Comparison of ENCODE assay signal across 9 mouse cellular contexts in genomic region chr19:27581362-27582110, GRCm38 (mm10).
DNase-seq lines count a peak whose midpoint lies in the region; ATAC-seq lines count a peak whose summit lies in the region.
"Had no signal": no experiment of that assay in that cellular context is flagged by ENCODE, and none has a peak within 500 bp of the region (broad histone marks: within the 10 kb centered on the region; RNA-seq: fewer than 3 reads in every experiment).

No protein-coding gene starts in this region.

- DNase-seq in heart, adult 9 months (ENCODE audit: low spot score in 2 of 2) = no peak
- DNase-seq in midbrain, embryonic 14.5 days = peak; percentile 58
- DNase-seq in midbrain, embryonic 10.5 days (ENCODE audit: low spot score) = no peak
- peak; percentile 91 for DNase-seq in forebrain, embryonic 14.5 days (ENCODE audit: low spot score)
- DNase-seq in lung, postnatal 4 days = peak; percentile 44 to 78
- DNase-seq in left cerebral cortex, adult 8-10 months (ENCODE audit: low spot score in 2 of 2) = no peak
- DNase-seq in urinary bladder, adult 2 months (ENCODE audit: low spot score) = no peak
- DNase-seq: right cerebral cortex, adult 18-20 months had no signal

- H3K4me3 ChIP-seq in heart, embryonic 14.5 days (ENCODE audit: control insufficient read depth in 1 of 2, insufficient read depth in 1 of 2, low read depth in 1 of 2, low read length in 2 of 2) = 0 out of 4 replicates have a peak overlapping the region, but pooled peaks of 1 of the 2 experiments have one; percentile 0
- no peak overlapping the region for H3K4me3 ChIP-seq in midbrain, embryonic 14.5 days (replicated peaks; ENCODE audit: low read depth, low read length)
- H3K4me3 ChIP-seq in midbrain, embryonic 10.5 days = no peak overlapping the region
- H3K4me3 ChIP-seq in forebrain, embryonic 14.5 days (ENCODE audit: low read depth, low read length) = no peak overlapping the region

- H3K9me3 ChIP-seq in heart, embryonic 14.5 days (ENCODE audit: control insufficient read depth, low read length) = no peaks in the 10 kb centered on the region
- H3K9me3 ChIP-seq in midbrain, embryonic 14.5 days (ENCODE audit: control insufficient read depth, low read length) = no peaks in the 10 kb centered on the region
- no peaks in the 10 kb centered on the region for H3K9me3 ChIP-seq in midbrain, embryonic 10.5 days (replicated peaks)
- no peaks in the 10 kb centered on the region for H3K9me3 ChIP-seq in forebrain, embryonic 14.5 days (replicated peaks; ENCODE audit: control insufficient read depth, low read length)

- H3K27me3 ChIP-seq in heart, embryonic 14.5 days (ENCODE audit: control insufficient read depth, insufficient read depth, low read length) = no peaks in the 10 kb centered on the region
- H3K27me3 ChIP-seq in midbrain, embryonic 14.5 days (ENCODE audit: control insufficient read depth, insufficient read depth, low read length) = no peaks in the 10 kb centered on the region
- no peaks in the 10 kb centered on the region for H3K27me3 ChIP-seq in midbrain, embryonic 10.5 days (ENCODE audit: low read depth, poor library complexity, severe bottlenecking)
- H3K27me3 ChIP-seq in forebrain, embryonic 14.5 days (replicated peaks; ENCODE audit: control insufficient read depth, insufficient read depth, low read length) = no peaks in the 10 kb centered on the region

- peak overlapping the region; percentile 55 for H3K4me2 ChIP-seq in heart, embryonic 14.5 days (ENCODE audit: low read length)
- no peak overlapping the region for H3K4me2 ChIP-seq in midbrain, embryonic 14.5 days (ENCODE audit: low read length)
- peak overlapping the region; percentile 8; the same call in 1 of the 2 replicates for H3K4me2 ChIP-seq in forebrain, embryonic 14.5 days (ENCODE audit: low read length)

- no peak; the same call in 1 of the 2 replicates for ATAC-seq in heart, embryonic 14.5 days (ENCODE audit: insufficient number of reproducible peaks, insufficient read depth, low FRiP score, low read depth)
- peak; percentile 50; the same call in 1 of the 2 replicates for ATAC-seq in midbrain, embryonic 14.5 days (ENCODE audit: low FRiP score, low TSS enrichment)
- peak; percentile 98 for ATAC-seq in forebrain, embryonic 14.5 days

- 13% methylated on average over 6 of the region's 6 CpGs for WGBS in heart, embryonic 14.5 days
- WGBS in midbrain, embryonic 14.5 days = 44% methylated on average over 6 of the region's 6 CpGs
- 70% methylated on average over 6 of the region's 6 CpGs for WGBS in midbrain, embryonic 10.5 days
- 11% methylated on average over 6 of the region's 6 CpGs for WGBS in forebrain, embryonic 14.5 days

- H3K36me3 ChIP-seq in heart, embryonic 14.5 days (ENCODE audit: control insufficient read depth, insufficient read depth, low read length) = no peaks in the 10 kb centered on the region
- H3K36me3 ChIP-seq in midbrain, embryonic 14.5 days (ENCODE audit: control insufficient read depth, insufficient read depth, low read length) = no peaks in the 10 kb centered on the region
- H3K36me3 ChIP-seq in midbrain, embryonic 10.5 days = no peaks in the 10 kb centered on the region
- H3K36me3 ChIP-seq in forebrain, embryonic 14.5 days (ENCODE audit: control insufficient read depth, insufficient read depth, low read length) = no peaks in the 10 kb centered on the region

- H3K27ac ChIP-seq in heart, embryonic 14.5 days (replicated peaks in 1 of 2; ENCODE audit: control insufficient read depth in 1 of 2, insufficient read depth in 1 of 2, low read depth in 2 of 2, low read length in 2 of 2) = peak overlapping the region; percentile 6 to 65
- 0 out of 2 replicates have a peak overlapping the region, but pooled peaks have one; percentile 2 for H3K27ac ChIP-seq in midbrain, embryonic 14.5 days (replicated peaks; ENCODE audit: low read depth, low read length)
- no peak overlapping the region for H3K27ac ChIP-seq in midbrain, embryonic 10.5 days (replicated peaks)
- H3K27ac ChIP-seq in forebrain, embryonic 14.5 days (ENCODE audit: low read depth, low read length) = 0 out of 2 replicates have a peak overlapping the region, but pooled peaks have one; percentile 22

- H3K9ac ChIP-seq in heart, embryonic 14.5 days (ENCODE audit: low read length) = peak overlapping the region; percentile 41; the same call in 1 of the 2 replicates
- no peak overlapping the region for H3K9ac ChIP-seq in midbrain, embryonic 14.5 days (replicated peaks; ENCODE audit: low read length)
- no peak overlapping the region for H3K9ac ChIP-seq in forebrain, embryonic 14.5 days (ENCODE audit: low read length)

- peaks cover 5 to 18% of the 10 kb centered on the region in 2 experiments; a peak in 3 of 4 replicates for H3K4me1 ChIP-seq in heart, embryonic 14.5 days (ENCODE audit: control insufficient read depth in 2 of 2, insufficient read depth in 2 of 2, low read length in 2 of 2)
- H3K4me1 ChIP-seq in midbrain, embryonic 14.5 days (ENCODE audit: control insufficient read depth, insufficient read depth, low read length) = 0 out of 2 replicates have a peak, but pooled peaks cover 13% of the 10 kb centered on the region
- no peaks in the 10 kb centered on the region for H3K4me1 ChIP-seq in midbrain, embryonic 10.5 days
- H3K4me1 ChIP-seq in forebrain, embryonic 14.5 days (ENCODE audit: control insufficient read depth, insufficient read depth, low read length) = peaks cover 23% of the 10 kb centered on the region

Comparison
In these comparisons a context has a peak if more than half of its experiments do, and no peak if none do; other contexts are left out.
1. DNase-seq: peak in midbrain, embryonic 14.5 days (single experiment), forebrain, embryonic 14.5 days (single experiment) and lung, postnatal 4 days (2 of 2); none in heart, adult 9 months (0 of 2), midbrain, embryonic 10.5 days (single experiment), left cerebral cortex, adult 8-10 months (0 of 2) and urinary bladder, adult 2 months (single experiment).